Mouse (Mus musculus) kidney, embryonic 14.5 days (tissue): ENCODE results near the gene Gm49510. TPM values are rescaled to one million over a fixed set of nuclear protein-coding genes. Genes with fewer than 3 reads are reported as not detected.

Experiments
- ATAC-seq: fragments of 200-750 bp; cut with Nextera tagmentation; 2 replicates; pipeline ENCODE4 v1.8.0; 2017; ENCODE audit warnings: moderate number of reproducible peaks, mild to moderate bottlenecking, moderate TSS enrichment, moderate library complexity; ENCODE audit not compliant: low FRiP score, low TSS enrichment
- H3K27ac ChIP-seq: fragments of 300-500 bp; sonication (generic); 2 replicates; pipeline ENCODE4 v1.5.1; 2014; ENCODE audit warnings: low read depth, mild to moderate bottlenecking, low read length, moderate library complexity, mixed read lengths
- H3K27me3 ChIP-seq: fragments of 300-500 bp; sonication (generic); 2 replicates; pipeline ENCODE4 v1.6.1; 2014; ENCODE audit warnings: mild to moderate bottlenecking, low read length; ENCODE audit not compliant: control insufficient read depth, insufficient read depth
- H3K36me3 ChIP-seq: fragments of 300-500 bp; sonication (generic); 2 replicates; pipeline ENCODE4 v1.6.1; 2014; ENCODE audit warnings: low read length, mixed read lengths; ENCODE audit not compliant: control insufficient read depth, insufficient read depth
- H3K4me1 ChIP-seq: fragments of 300-500 bp; sonication (generic); 2 replicates; pipeline ENCODE4 v1.6.1; 2014; ENCODE audit warnings: low read length, mixed read lengths; ENCODE audit not compliant: control insufficient read depth, insufficient read depth
- H3K4me2 ChIP-seq: fragments of 300-500 bp; sonication (generic); replicated peaks from 2 replicates; pipeline ENCODE4 v1.6.1; 2014; ENCODE audit warnings: low read depth, mild to moderate bottlenecking, low read length
- H3K4me3 ChIP-seq: fragments of 300-500 bp; sonication (generic); 2 replicates; pipeline ENCODE4 v1.5.1; 2014; ENCODE audit warnings: mild to moderate bottlenecking, low read length
- H3K9ac ChIP-seq: fragments of 300-500 bp; sonication (generic); 2 replicates; pipeline ENCODE4 v1.6.1; 2014; ENCODE audit warnings: low read depth, mild to moderate bottlenecking, low read length, moderate library complexity
- H3K9me3 ChIP-seq: fragments of 300-500 bp; sonication (generic); 2 replicates; pipeline ENCODE4 v1.6.1; 2016; ENCODE audit warnings: low read length; ENCODE audit not compliant: control insufficient read depth
- WGBS: fragments of 180-500 bp; shearing (Covaris S2); extraction: QIAGEN DNeasy Blood & Tissue Kit; methylation state at CpG from one replicate; pipeline ENCODE4 v1.1.7; 2014; 5-methylcytosine and 5-hydroxymethylcytosine counted together
- polyA plus RNA-seq: library from polyadenylated mRNA; unstranded; fragments of >200 nt; fragmentation: Nextera tagmentation; extraction: Ambion mirVana; gene quantifications from 2 replicates; pipeline ENCODE4 v1.2.1, GENCODE M21; 2014

Gene Gm49510
- polyA plus RNA-seq, 1 experiment from 2014 or later = 0.19 TPM

- Histone ChIP-seq H3K9ac (no peak overlapping the region), H3K4me3 (no peak overlapping the region), H3K4me2 (no peak overlapping the region), H3K27ac (no peak overlapping the region), H3K36me3 (peaks cover 42% of the 10 kb centered on the region), H3K4me1 (peaks cover 8% of the 10 kb centered on the region), H3K27me3 (no peaks in the 10 kb centered on the region), H3K9me3 (no peaks in the 10 kb centered on the region)
- no peak for ATAC-seq
- 96% methylated on average over 2 of the region's 2 CpGs for WGBS
Observed at GRCm38 (mm10) chr15:78937963-78938362, 38.5 kb downstream of the Gm49510 start.

GRCm38 (mm10) chr15:78940325-78940724 is 40.9 kb downstream of the Gm49510 start:
- Histone ChIP-seq H3K4me1 (peaks cover 8% of the 10 kb centered on the region), H3K9ac (no peak overlapping the region), H3K4me3 (no peak overlapping the region), H3K4me2 (no peak overlapping the region), H3K36me3 (peaks cover 42% of the 10 kb centered on the region), H3K27me3 (no peaks in the 10 kb centered on the region), H3K27ac (no peak overlapping the region), H3K9me3 (no peaks in the 10 kb centered on the region)
- WGBS = 93% methylated on average over 13 of the region's 13 CpGs
- no peak for ATAC-seq

- Histone ChIP-seq H3K9me3 (no peaks in the 10 kb centered on the region), H3K27ac (0 out of 2 replicates have a peak overlapping the region, but pooled peaks have one; percentile 24), H3K27me3 (no peaks in the 10 kb centered on the region), H3K9ac (peak overlapping the region; percentile 55; the same call in 1 of the 2 replicates), H3K36me3 (peaks cover 36% of the 10 kb centered on the region), H3K4me3 (peak overlapping the region; percentile 39), H3K4me2 (peak overlapping the region; percentile 61), H3K4me1 (peaks cover 5% of the 10 kb centered on the region; the same call in 1 of the 2 replicates)
- WGBS = 0% methylated on average over 9 of the region's 9 CpGs
- ATAC-seq = peak; percentile 73
Observed at GRCm38 (mm10) chr15:78942663-78943062, 43.2 kb downstream of the Gm49510 start.

- H3K4me1 ChIP-seq = peaks cover 8% of the 10 kb centered on the region; the same call in 1 of the 2 replicates
- H3K27ac ChIP-seq = no peak overlapping the region
- no peak overlapping the region for H3K4me2 ChIP-seq
- H3K9me3 ChIP-seq = no peaks in the 10 kb centered on the region
- ATAC-seq = no peak
- WGBS = 79% methylated on average over 7 of the region's 7 CpGs
- no peak overlapping the region for H3K9ac ChIP-seq
- no peak overlapping the region for H3K4me3 ChIP-seq
- peaks cover 4% of the 10 kb centered on the region; the same call in 1 of the 2 replicates for H3K36me3 ChIP-seq
- no peaks in the 10 kb centered on the region for H3K27me3 ChIP-seq
Observed at GRCm38 (mm10) chr15:78946232-78946631, 46.8 kb downstream of the Gm49510 start.

- peak; percentile 97 for ATAC-seq
- no peaks in the 10 kb centered on the region for H3K9me3 ChIP-seq
- peak within 1 kb of the TSS; percentile 52 for H3K9ac ChIP-seq
- H3K4me1 ChIP-seq = peaks cover 8% of the 10 kb centered on the region; the same call in 1 of the 2 replicates
- H3K36me3 ChIP-seq = no peaks in the 10 kb centered on the region
- no peaks in the 10 kb centered on the region for H3K27me3 ChIP-seq
- peak within 1 kb of the TSS; percentile 24; the same call in 1 of the 2 replicates for H3K27ac ChIP-seq
- H3K4me2 ChIP-seq = peak within 1 kb of the TSS; percentile 59
- 0% methylated on average over 24 of the region's 24 CpGs for WGBS
- peak within 1 kb of the TSS; percentile 41 for H3K4me3 ChIP-seq
Observed at GRCm38 (mm10) chr15:78947657-78948056, 48.2 kb downstream of the Gm49510 start, which contains the start of gene Triobp. Gene Triobp (plus strand): TSS chr15:78947724.

- 0 out of 2 replicates have a peak, but pooled peaks have one; percentile 2 for ATAC-seq
- H3K4me1 ChIP-seq = peaks cover 8% of the 10 kb centered on the region; the same call in 1 of the 2 replicates
- peak overlapping the region; percentile 59 for H3K4me2 ChIP-seq
- H3K27ac ChIP-seq = 0 out of 2 replicates have a peak overlapping the region, but pooled peaks have one; percentile 5
- under 1% methylated on average over 11 of the region's 11 CpGs for WGBS
- no peaks in the 10 kb centered on the region for H3K9me3 ChIP-seq
- H3K36me3 ChIP-seq = no peaks in the 10 kb centered on the region
- H3K27me3 ChIP-seq = no peaks in the 10 kb centered on the region
- peak overlapping the region; percentile 41 for H3K4me3 ChIP-seq
- peak overlapping the region; percentile 52 for H3K9ac ChIP-seq
Observed at GRCm38 (mm10) chr15:78948152-78948725, 48.8 kb downstream of the Gm49510 start.

- Histone ChIP-seq H3K36me3 (no peaks in the 10 kb centered on the region), H3K4me3 (no peak overlapping the region), H3K4me2 (no peak overlapping the region), H3K9ac (no peak overlapping the region), H3K27me3 (no peaks in the 10 kb centered on the region), H3K27ac (no peak overlapping the region), H3K9me3 (no peaks in the 10 kb centered on the region), H3K4me1 (peaks cover 8% of the 10 kb centered on the region; the same call in 1 of the 2 replicates)
- ATAC-seq = no peak
- WGBS = 94% methylated on average over 3 of the region's 3 CpGs
Observed at GRCm38 (mm10) chr15:78948883-78949282, 49.4 kb downstream of the Gm49510 start.

- H3K4me2 ChIP-seq = no peak overlapping the region
- ATAC-seq = no peak
- H3K4me1 ChIP-seq = peaks cover 10% of the 10 kb centered on the region; the same call in 1 of the 2 replicates
- H3K27me3 ChIP-seq = no peaks in the 10 kb centered on the region
- no peak overlapping the region for H3K27ac ChIP-seq
- no peaks in the 10 kb centered on the region for H3K9me3 ChIP-seq
- H3K4me3 ChIP-seq = no peak overlapping the region
- H3K36me3 ChIP-seq = peaks cover 6% of the 10 kb centered on the region; the same call in 1 of the 2 replicates
- WGBS = 88% methylated on average over 3 of the region's 3 CpGs
- no peak overlapping the region for H3K9ac ChIP-seq
Observed at GRCm38 (mm10) chr15:78955663-78956062, 56.2 kb downstream of the Gm49510 start.

GRCm38 (mm10) chr15:78956351-78956750 is 56.9 kb downstream of the Gm49510 start:
- no peaks in the 10 kb centered on the region for H3K9me3 ChIP-seq
- H3K9ac ChIP-seq = no peak overlapping the region
- H3K4me1 ChIP-seq = peaks cover 10% of the 10 kb centered on the region; the same call in 1 of the 2 replicates
- peak; percentile 21; the same call in 1 of the 2 replicates for ATAC-seq
- H3K4me2 ChIP-seq = no peak overlapping the region
- peaks cover 6% of the 10 kb centered on the region; the same call in 1 of the 2 replicates for H3K36me3 ChIP-seq
- no peaks in the 10 kb centered on the region for H3K27me3 ChIP-seq
- H3K27ac ChIP-seq = 0 out of 2 replicates have a peak overlapping the region, but pooled peaks have one; percentile 24
- H3K4me3 ChIP-seq = no peak overlapping the region
- 74% methylated on average over 4 of the region's 4 CpGs for WGBS
